Comparison of ENCODE assay signal across 12 mouse cellular contexts in the genomic region with DNA sequence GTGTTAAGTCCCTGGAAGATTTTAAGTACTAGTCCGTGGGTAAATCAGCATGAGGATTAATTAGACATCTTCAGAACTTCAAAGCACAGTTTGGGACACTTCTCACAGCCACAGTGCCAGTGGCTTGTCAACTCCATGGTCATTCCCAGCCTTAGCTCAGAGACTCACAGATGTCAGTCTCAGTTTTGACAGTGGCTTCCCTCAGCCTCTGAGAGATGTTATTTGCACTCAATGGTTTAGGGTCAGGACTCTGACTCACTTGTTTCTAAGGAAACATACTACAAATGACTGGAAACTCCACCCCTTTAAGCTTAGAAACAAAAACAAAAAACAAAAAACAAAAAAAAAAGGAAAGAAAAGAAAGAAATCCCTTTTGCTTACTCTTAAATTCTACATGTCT. TPM values are rescaled to one million over a fixed set of nuclear protein-coding genes. Genes with fewer than 3 reads are reported as not detected.
DNase-seq lines count a peak whose midpoint lies in the region; ATAC-seq and TF ChIP-seq lines count a peak whose summit lies in the region.
"Had no signal": no experiment of that assay in that cellular context is flagged by ENCODE, and none has a peak within 500 bp of the region (broad histone marks: within the 10 kb centered on the region; RNA-seq: fewer than 3 reads in every experiment).

No protein-coding gene starts in this region.

- no peaks in the 10 kb centered on the region for H3K36me3 ChIP-seq in kidney, postnatal 0 days (ENCODE audit: insufficient read depth, low read length)
- no peaks in the 10 kb centered on the region for H3K36me3 ChIP-seq in myocyte (ENCODE audit: control insufficient read depth, insufficient read depth)
- H3K36me3 ChIP-seq in midbrain, postnatal 0 days (ENCODE audit: insufficient read depth, low read length), result no peaks in the 10 kb centered on the region
- H3K36me3 ChIP-seq: limb, embryonic 15.5 days had no signal

- no peak overlapping the region for H3K4me2 ChIP-seq in kidney, postnatal 0 days (ENCODE audit: low read length)
- H3K4me2 ChIP-seq in myocyte (ENCODE audit: low read depth), result peak overlapping the region; percentile 95
- no peak overlapping the region for H3K4me2 ChIP-seq in midbrain, postnatal 0 days (ENCODE audit: low read depth, low read length, poor library complexity, severe bottlenecking)

- H3K9me3 ChIP-seq in kidney, postnatal 0 days (replicated peaks; ENCODE audit: low read length), result no peaks in the 10 kb centered on the region
- H3K9me3 ChIP-seq in midbrain, postnatal 0 days (ENCODE audit: low read length), result no peaks in the 10 kb centered on the region
- H3K9me3 ChIP-seq: limb, embryonic 15.5 days had no signal

- no peaks in the 10 kb centered on the region for H3K79me2 ChIP-seq in myocyte (ENCODE audit: control insufficient read depth, insufficient read depth)

- no peaks in the 10 kb centered on the region for H3K27me3 ChIP-seq in kidney, postnatal 0 days (ENCODE audit: insufficient read depth, low read length)
- H3K27me3 ChIP-seq in myocyte (ENCODE audit: control insufficient read depth, insufficient read depth, insufficient read length), result no peaks in the 10 kb centered on the region
- no peaks in the 10 kb centered on the region for H3K27me3 ChIP-seq in midbrain, postnatal 0 days (ENCODE audit: insufficient read depth, low read length)
- H3K27me3 ChIP-seq: limb, embryonic 15.5 days had no signal

- ATAC-seq in kidney, postnatal 0 days (replicated peaks; ENCODE audit: low FRiP score, low read depth), result no peak
- no peak for ATAC-seq in midbrain, postnatal 0 days (ENCODE audit: low FRiP score)
- ATAC-seq: forebrain, embryonic 14.5 days; midbrain, embryonic 16.5 days had no signal

- H3K4me3 ChIP-seq in kidney, postnatal 0 days (replicated peaks; ENCODE audit: low read depth, low read length), result no peak overlapping the region
- H3K4me3 ChIP-seq in brown adipose tissue, adult 24 weeks (ENCODE audit: insufficient read depth, low read depth, low read length), result no peak overlapping the region
- peak overlapping the region; percentile 24 for H3K4me3 ChIP-seq in myocyte
- H3K4me3 ChIP-seq in midbrain, postnatal 0 days (ENCODE audit: low read depth, low read length), result no peak overlapping the region

- peak; percentile 45 for DNase-seq in kidney, postnatal 0 days (ENCODE audit: low spot score)
- no peak for DNase-seq in kidney, postnatal 4 days
- DNase-seq in CD4-positive, CD25-positive, alpha-beta regulatory T cell, adult 2 months (ENCODE audit: low read depth, low spot score), result peak; percentile 69
- DNase-seq in frontal cortex, postnatal 36 days (ENCODE audit: low spot score in 2 of 2), result no peak
- no peak for DNase-seq in midbrain, postnatal 0 days (ENCODE audit: low spot score)
- DNase-seq in testis, postnatal 14 days (ENCODE audit: low spot score), result no peak

- no peak for TF ChIP-seq CTCF in kidney, postnatal 0 days (IDR thresholded peaks at IDR 0.05; ENCODE audit: low read depth)
- no peak for TF ChIP-seq CTCF in midbrain, postnatal 0 days (IDR thresholded peaks at IDR 0.05)

- TF ChIP-seq POLR2A in myocyte (IDR thresholded peaks at IDR 0.05; ENCODE audit: insufficient read length, low read depth), result no peak

- H3K27ac ChIP-seq in kidney, postnatal 0 days, result no peak overlapping the region
- H3K27ac ChIP-seq in brown adipose tissue, adult 24 weeks (replicated peaks; ENCODE audit: low read depth, low read length), result peak overlapping the region; percentile 86
- H3K27ac ChIP-seq in midbrain, postnatal 0 days (ENCODE audit: low read depth, low read length), result no peak overlapping the region
- H3K27ac ChIP-seq: limb, embryonic 15.5 days had no signal

- no peak overlapping the region for H3K9ac ChIP-seq in kidney, postnatal 0 days (ENCODE audit: low read depth, low read length)
- no peak overlapping the region for H3K9ac ChIP-seq in midbrain, postnatal 0 days (replicated peaks; ENCODE audit: low read length, poor library complexity, severe bottlenecking)
- H3K9ac ChIP-seq: limb, embryonic 15.5 days had no signal

- no peak overlapping the region for H3ac ChIP-seq in myocyte (ENCODE audit: control insufficient read depth, insufficient read length)

- WGBS in kidney, postnatal 0 days, result 56% methylated on average over 1 of the region's 1 CpGs
- WGBS in midbrain, postnatal 0 days, result 19% methylated on average over 1 of the region's 1 CpGs

- 0 out of 2 replicates have a peak, but pooled peaks cover 5% of the 10 kb centered on the region for H3K4me1 ChIP-seq in kidney, postnatal 0 days (replicated peaks; ENCODE audit: insufficient read depth, low read length)
- peaks cover 4% of the 10 kb centered on the region; the same call in 1 of the 2 replicates for H3K4me1 ChIP-seq in brown adipose tissue, adult 24 weeks (ENCODE audit: control insufficient read depth, insufficient read depth, insufficient read length, low read length)
- no peaks in the 10 kb centered on the region for H3K4me1 ChIP-seq in midbrain, postnatal 0 days (ENCODE audit: insufficient read depth, low read length)
- H3K4me1 ChIP-seq: limb, embryonic 15.5 days had no signal

TF ChIP-seq in myocyte, 11 proteins besides CTCF, POLR2A, EP300 and RAD21:
- no peak for TF ChIP-seq POLR2AphosphoS2 (IDR thresholded peaks at IDR 0.05; ENCODE audit: insufficient read length, low read depth)
- TF ChIP-seq MAX (IDR thresholded peaks at IDR 0.05; ENCODE audit: low read depth), result no peak
- TF ChIP-seq MYOD1 (IDR thresholded peaks at IDR 0.05; ENCODE audit: control insufficient read depth in 1 of 3, insufficient read length in 2 of 3, low read depth in 2 of 3), result no peak
- no peak for TF ChIP-seq MYOG (IDR thresholded peaks at IDR 0.05; ENCODE audit: control insufficient read depth in 1 of 3, insufficient read depth in 1 of 3, insufficient read length in 2 of 3, low read depth in 2 of 3)
- TF ChIP-seq USF1 (IDR thresholded peaks at IDR 0.05; ENCODE audit: low read depth), result no peak
- no peak for TF ChIP-seq TCF3 (IDR thresholded peaks at IDR 0.05; ENCODE audit: insufficient read length, low read depth)
- no peak for TF ChIP-seq SRF (IDR thresholded peaks at IDR 0.05; ENCODE audit: control insufficient read depth, insufficient read length, low read depth)
- TF ChIP-seq CEBPB (IDR thresholded peaks at IDR 0.05; ENCODE audit: insufficient read depth, poor library complexity, severe bottlenecking), result no peak
- TF ChIP-seq E2F4 (IDR thresholded peaks at IDR 0.05; ENCODE audit: insufficient read depth), result no peak
- no peak for TF ChIP-seq TCF12 (IDR thresholded peaks at IDR 0.05; ENCODE audit: insufficient read depth, poor library complexity, severe bottlenecking)
- TF ChIP-seq REST (IDR thresholded peaks at IDR 0.05; ENCODE audit: insufficient read depth, insufficient read length), result no peak

RNA-seq across cellular contexts. Expression of gene Gbp2, which starts 0.8 kb away (rescaled TPM):
- polyA plus RNA-seq in kidney, postnatal 0 days (2015; fragmentation: Nextera tagmentation; extraction: Ambion mirVana), result 2.0 and 2.3 TPM in 2 replicates
- polyA plus RNA-seq in brown adipose tissue, adult 24 weeks (2012; ENCODE audit: insufficient read depth, insufficient read length, missing spikeins), result 22.4 and 31.8 TPM in 2 replicates
- 0.82 TPM for polyA plus RNA-seq in myocyte (2012; fragmentation: generic; extraction: Trizol)
- total RNA-seq in midbrain, postnatal 0 days (2014; rRNA removed), result 0.71 and 3.4 TPM in 2 replicates
- 1.1 and 1.3 TPM in 2 replicates for polyA plus RNA-seq in midbrain, postnatal 0 days (2015; fragmentation: Nextera tagmentation; extraction: Ambion mirVana)

RNA-seq across cellular contexts. Expression of gene Gbp2b, which starts 25.0 kb away (rescaled TPM):
- 0.04 TPM in 1 of 2 replicates, not detected in the other for polyA plus RNA-seq in kidney, postnatal 0 days (2015; fragmentation: Nextera tagmentation; extraction: Ambion mirVana)
- polyA plus RNA-seq in brown adipose tissue, adult 24 weeks (2012; ENCODE audit: insufficient read depth, insufficient read length, missing spikeins), result not detected in 2 replicates
- 0.22 TPM for polyA plus RNA-seq in myocyte (2012; fragmentation: generic; extraction: Trizol)
- total RNA-seq in midbrain, postnatal 0 days (2014; rRNA removed), result not detected in 2 replicates
- polyA plus RNA-seq in midbrain, postnatal 0 days (2015; fragmentation: Nextera tagmentation; extraction: Ambion mirVana), result not detected in 2 replicates
- total RNA-seq: layer of hippocampus, postnatal 14 days had no signal
- polyA plus RNA-seq: forebrain, embryonic 14.5 days; limb, embryonic 15.5 days; midbrain, embryonic 16.5 days had no signal

RNA-seq across cellular contexts. Expression of gene Gbp3, which starts 59.8 kb away (rescaled TPM):
- polyA plus RNA-seq in kidney, postnatal 0 days (2015; fragmentation: Nextera tagmentation; extraction: Ambion mirVana), result 6.7 and 11.3 TPM in 2 replicates
- 9.6 and 19.2 TPM in 2 replicates for polyA plus RNA-seq in brown adipose tissue, adult 24 weeks (2012; ENCODE audit: insufficient read depth, insufficient read length, missing spikeins)
- 0.11 TPM for polyA plus RNA-seq in myocyte (2012; fragmentation: generic; extraction: Trizol)
- total RNA-seq in midbrain, postnatal 0 days (2014; rRNA removed), result 3.1 and 3.5 TPM in 2 replicates
- polyA plus RNA-seq in midbrain, postnatal 0 days (2015; fragmentation: Nextera tagmentation; extraction: Ambion mirVana), result 2.3 and 3.6 TPM in 2 replicates

Comparison
In these comparisons a context has a peak if more than half of its experiments do, and no peak if none do; other contexts are left out.
1. DNase-seq: peak in kidney, postnatal 0 days (single experiment) and CD4-positive, CD25-positive, alpha-beta regulatory T cell, adult 2 months (single experiment); none in kidney, postnatal 4 days (0 of 2), frontal cortex, postnatal 36 days (0 of 2), midbrain, postnatal 0 days (single experiment) and testis, postnatal 14 days (single experiment).